Mouse (Mus musculus): ENCODE results near the gene Stx1a. TPM values are rescaled to one million over a fixed set of nuclear protein-coding genes. Genes with fewer than 3 reads are reported as not detected.

Gene Stx1a
- 7.5 and 8.1 TPM in 2 replicates for polyA plus RNA-seq (2016; fragmentation: Nextera tagmentation; extraction: Ambion mirVana)

DNA sequence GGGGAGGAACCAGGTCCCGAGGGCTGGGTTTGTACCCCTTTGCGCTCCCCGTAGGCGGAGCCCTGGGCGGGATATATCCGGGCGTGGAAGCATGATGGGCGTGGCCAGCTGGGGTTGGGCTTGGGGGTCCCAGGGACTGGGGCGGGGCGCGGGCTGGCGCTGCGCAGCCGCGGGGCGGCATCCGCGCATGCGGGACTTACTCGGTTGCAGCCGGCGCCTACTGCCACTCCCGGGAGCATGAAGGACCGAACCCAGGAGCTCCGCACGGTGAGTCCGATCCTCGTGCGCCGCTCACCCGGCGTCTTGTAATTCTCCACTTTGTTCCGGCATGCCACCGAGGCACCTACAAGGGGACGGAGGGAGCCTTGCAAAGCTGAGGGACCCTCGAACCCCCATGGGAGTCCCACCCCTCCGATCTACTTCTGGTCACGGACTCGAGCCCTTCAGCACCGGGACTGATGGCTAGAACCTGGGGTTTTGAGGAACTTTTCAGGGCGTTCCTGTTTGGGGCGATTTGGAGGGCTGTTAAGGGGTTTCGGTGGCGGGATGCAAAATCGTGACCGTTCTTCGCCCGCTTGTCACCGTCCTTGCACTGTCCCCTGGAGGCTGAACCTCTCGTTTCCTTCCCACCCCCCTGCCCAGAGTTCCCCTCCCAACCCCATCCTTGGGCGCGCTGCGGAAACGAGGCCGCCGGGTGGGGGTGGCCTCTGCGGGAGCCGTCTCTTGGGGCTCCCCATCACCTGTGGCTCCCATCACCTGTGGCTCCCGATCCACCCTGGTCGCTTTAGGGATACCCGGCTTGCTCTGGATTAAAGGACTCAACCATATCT, at the start of gene Stx1a:
Stx1a (plus strand) TSS at position 139 of the 830 bp plus-strand sequence.
- WGBS = under 1% methylated on average over 61 of the region's 61 CpGs
- DNase-seq (ENCODE audit: low spot score) = peak; percentile 93
- Histone ChIP-seq H3K9me3 (replicated peaks) (no peaks in the 10 kb centered on the region), H3K27ac (peak within 1 kb of the TSS; percentile 87), H3K4me1 (peaks cover 37% of the 10 kb centered on the region), H3K36me3 (0 out of 2 replicates have a peak, but pooled peaks cover 4% of the 10 kb centered on the region), H3K27me3 (ENCODE audit: low read depth, poor library complexity, severe bottlenecking) (no peaks in the 10 kb centered on the region), H3K4me3 (peak within 1 kb of the TSS; percentile 91)

DNA sequence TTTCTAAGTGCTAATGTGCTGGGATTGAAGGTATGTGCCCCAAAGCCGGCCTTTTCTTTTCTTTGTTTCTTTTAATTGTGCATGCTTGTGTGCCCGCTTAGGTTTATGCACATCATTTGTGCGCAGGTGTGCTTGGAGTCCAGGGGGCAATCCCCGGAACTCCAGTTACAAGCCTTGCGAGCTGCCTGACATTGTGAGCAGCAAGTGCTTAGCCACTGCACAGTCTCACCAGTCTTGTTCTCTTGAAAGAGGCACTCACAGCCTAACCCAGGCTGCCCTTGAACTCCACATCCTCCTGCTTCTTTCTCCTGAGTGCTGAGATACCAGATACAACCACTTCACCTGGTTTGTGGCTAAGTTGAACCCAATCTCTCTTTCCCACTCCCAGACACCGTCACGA, 49.8 kb upstream of the Stx1a start:
- no peak for DNase-seq (ENCODE audit: low spot score)
- Histone ChIP-seq H3K9me3 (replicated peaks) (no peaks in the 10 kb centered on the region), H3K27ac (no peak overlapping the region), H3K4me3 (no peak overlapping the region), H3K36me3 (no peaks in the 10 kb centered on the region), H3K27me3 (ENCODE audit: low read depth, poor library complexity, severe bottlenecking) (no peaks in the 10 kb centered on the region), H3K4me1 (no peaks in the 10 kb centered on the region)
- 89% methylated on average over 7 of the region's 7 CpGs for WGBS

- no peak for DNase-seq (ENCODE audit: low spot score)
- no peaks in the 10 kb centered on the region for H3K36me3 ChIP-seq
- H3K4me1 ChIP-seq = no peaks in the 10 kb centered on the region
- H3K27ac ChIP-seq = no peak overlapping the region
- 80% methylated on average over 7 of the region's 7 CpGs for WGBS
- H3K27me3 ChIP-seq (ENCODE audit: low read depth, poor library complexity, severe bottlenecking) = no peaks in the 10 kb centered on the region
- H3K4me3 ChIP-seq = no peak overlapping the region
- no peaks in the 10 kb centered on the region for H3K9me3 ChIP-seq (replicated peaks)
Measured at GRCm38 (mm10) chr5:134974294-134974693, 49.0 kb upstream of the Stx1a start.

DNA sequence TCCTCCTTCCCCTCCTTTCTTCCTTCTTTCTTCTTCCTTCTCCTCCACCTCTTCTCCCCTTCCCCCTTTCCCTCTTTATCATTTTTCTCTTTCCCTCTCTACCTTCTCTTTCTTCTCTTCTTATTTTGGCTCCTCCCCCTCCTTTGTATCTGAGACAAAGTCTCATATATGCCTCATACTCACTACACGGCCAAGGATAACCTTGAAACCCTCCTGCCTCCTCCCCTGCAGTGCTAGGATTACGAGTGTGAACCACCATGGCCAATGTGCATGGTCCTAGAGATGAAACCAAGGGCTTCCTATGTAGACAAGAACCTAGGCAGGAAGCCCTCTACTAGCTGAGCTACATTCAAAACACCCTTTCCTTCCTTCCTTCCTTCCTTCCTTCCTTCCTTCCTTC, 48.4 kb upstream of the Stx1a start:
- Histone ChIP-seq H3K27ac (no peak overlapping the region), H3K4me3 (no peak overlapping the region), H3K4me1 (no peaks in the 10 kb centered on the region), H3K9me3 (replicated peaks) (no peaks in the 10 kb centered on the region), H3K27me3 (ENCODE audit: low read depth, poor library complexity, severe bottlenecking) (no peaks in the 10 kb centered on the region), H3K36me3 (no peaks in the 10 kb centered on the region)
- 72% methylated on average over 2 of the region's 2 CpGs for WGBS
- DNase-seq (ENCODE audit: low spot score) = no peak

DNA sequence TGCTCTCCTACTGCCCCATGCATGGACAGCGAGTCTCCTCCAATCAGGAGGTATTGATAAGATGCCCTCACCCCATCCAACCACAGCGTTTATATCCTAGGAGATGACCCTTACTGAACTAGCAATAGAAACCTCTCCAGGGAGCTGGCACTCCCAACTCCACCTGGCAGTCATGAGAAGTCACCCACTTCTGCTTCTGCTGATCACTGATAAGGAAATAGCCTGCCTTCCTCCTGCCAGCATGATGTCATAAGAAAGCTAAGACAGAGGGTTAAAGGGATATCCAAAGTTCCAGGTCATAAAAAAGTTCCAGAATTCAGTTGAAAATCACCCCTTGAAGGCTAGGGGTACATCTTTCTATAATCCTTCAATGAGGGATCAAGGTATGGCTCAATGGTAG, 47.1 kb upstream of the Stx1a start:
- DNase-seq (ENCODE audit: low spot score) = no peak
- Histone ChIP-seq H3K9me3 (replicated peaks) (no peaks in the 10 kb centered on the region), H3K27me3 (ENCODE audit: low read depth, poor library complexity, severe bottlenecking) (no peaks in the 10 kb centered on the region), H3K4me3 (no peak overlapping the region), H3K36me3 (no peaks in the 10 kb centered on the region), H3K27ac (no peak overlapping the region), H3K4me1 (no peaks in the 10 kb centered on the region)
- 94% methylated on average over 2 of the region's 2 CpGs for WGBS

- Histone ChIP-seq H3K4me3 (no peak overlapping the region), H3K36me3 (no peaks in the 10 kb centered on the region), H3K27me3 (ENCODE audit: low read depth, poor library complexity, severe bottlenecking) (no peaks in the 10 kb centered on the region), H3K4me1 (no peaks in the 10 kb centered on the region), H3K27ac (no peak overlapping the region), H3K9me3 (replicated peaks) (no peaks in the 10 kb centered on the region)
- WGBS = 84% methylated on average over 14 of the region's 14 CpGs
- DNase-seq (ENCODE audit: low spot score) = no peak
Measured at GRCm38 (mm10) chr5:134976577-134977250, 46.6 kb upstream of the Stx1a start.

- no peak for DNase-seq (ENCODE audit: low spot score)
- Histone ChIP-seq H3K4me1 (no peaks in the 10 kb centered on the region), H3K27ac (no peak overlapping the region), H3K4me3 (no peak overlapping the region), H3K9me3 (replicated peaks) (no peaks in the 10 kb centered on the region), H3K27me3 (ENCODE audit: low read depth, poor library complexity, severe bottlenecking) (no peaks in the 10 kb centered on the region), H3K36me3 (no peaks in the 10 kb centered on the region)
- WGBS = 84% methylated on average over 4 of the region's 4 CpGs
Measured at GRCm38 (mm10) chr5:134977837-134978236, 45.4 kb upstream of the Stx1a start.

- no peak overlapping the region for H3K4me3 ChIP-seq
- no peaks in the 10 kb centered on the region for H3K36me3 ChIP-seq
- no peak overlapping the region for H3K27ac ChIP-seq
- DNase-seq (ENCODE audit: low spot score) = no peak
- no peaks in the 10 kb centered on the region for H3K9me3 ChIP-seq (replicated peaks)
- WGBS = 70% methylated on average over 10 of the region's 10 CpGs
- H3K4me1 ChIP-seq = peaks cover 7% of the 10 kb centered on the region
- peaks cover 32% of the 10 kb centered on the region for H3K27me3 ChIP-seq (ENCODE audit: low read depth, poor library complexity, severe bottlenecking)
Measured at GRCm38 (mm10) chr5:134981149-134981548, 42.1 kb upstream of the Stx1a start.

- no peak for DNase-seq (ENCODE audit: low spot score)
- peaks cover 17% of the 10 kb centered on the region for H3K4me1 ChIP-seq
- H3K36me3 ChIP-seq = no peaks in the 10 kb centered on the region
- 95% methylated on average over 1 of the region's 1 CpGs for WGBS
- no peak overlapping the region for H3K4me3 ChIP-seq
- H3K27ac ChIP-seq = no peak overlapping the region
- H3K9me3 ChIP-seq (replicated peaks) = no peaks in the 10 kb centered on the region
- H3K27me3 ChIP-seq (ENCODE audit: low read depth, poor library complexity, severe bottlenecking) = peaks cover 52% of the 10 kb centered on the region
Measured at GRCm38 (mm10) chr5:134983111-134983510, 40.2 kb upstream of the Stx1a start.

- Histone ChIP-seq H3K4me1 (peaks cover 17% of the 10 kb centered on the region), H3K27me3 (ENCODE audit: low read depth, poor library complexity, severe bottlenecking) (peaks cover 59% of the 10 kb centered on the region), H3K4me3 (no peak overlapping the region), H3K9me3 (replicated peaks) (no peaks in the 10 kb centered on the region), H3K27ac (no peak overlapping the region), H3K36me3 (no peaks in the 10 kb centered on the region)
- 33% methylated on average over 3 of the region's 3 CpGs for WGBS
- no peak for DNase-seq (ENCODE audit: low spot score)
Measured at GRCm38 (mm10) chr5:134983771-134984170, 39.5 kb upstream of the Stx1a start.

GRCm38 (mm10) chr5:134985633-134986297, 37.5 kb upstream of the Stx1a start, which contains the start of gene Cldn3:
Gene Cldn3, plus strand, starts transcription at chr5:134986214.
- 1% methylated on average over 25 of the region's 25 CpGs for WGBS
- peaks cover 17% of the 10 kb centered on the region for H3K4me1 ChIP-seq
- no peaks in the 10 kb centered on the region for H3K36me3 ChIP-seq
- peaks cover 79% of the 10 kb centered on the region for H3K27me3 ChIP-seq (ENCODE audit: low read depth, poor library complexity, severe bottlenecking)
- peak within 1 kb of the TSS; percentile 32 for H3K4me3 ChIP-seq
- H3K27ac ChIP-seq = no peak within 1 kb of the TSS
- DNase-seq (ENCODE audit: low spot score) = peak; percentile 55
- H3K9me3 ChIP-seq (replicated peaks) = no peaks in the 10 kb centered on the region

DNA sequence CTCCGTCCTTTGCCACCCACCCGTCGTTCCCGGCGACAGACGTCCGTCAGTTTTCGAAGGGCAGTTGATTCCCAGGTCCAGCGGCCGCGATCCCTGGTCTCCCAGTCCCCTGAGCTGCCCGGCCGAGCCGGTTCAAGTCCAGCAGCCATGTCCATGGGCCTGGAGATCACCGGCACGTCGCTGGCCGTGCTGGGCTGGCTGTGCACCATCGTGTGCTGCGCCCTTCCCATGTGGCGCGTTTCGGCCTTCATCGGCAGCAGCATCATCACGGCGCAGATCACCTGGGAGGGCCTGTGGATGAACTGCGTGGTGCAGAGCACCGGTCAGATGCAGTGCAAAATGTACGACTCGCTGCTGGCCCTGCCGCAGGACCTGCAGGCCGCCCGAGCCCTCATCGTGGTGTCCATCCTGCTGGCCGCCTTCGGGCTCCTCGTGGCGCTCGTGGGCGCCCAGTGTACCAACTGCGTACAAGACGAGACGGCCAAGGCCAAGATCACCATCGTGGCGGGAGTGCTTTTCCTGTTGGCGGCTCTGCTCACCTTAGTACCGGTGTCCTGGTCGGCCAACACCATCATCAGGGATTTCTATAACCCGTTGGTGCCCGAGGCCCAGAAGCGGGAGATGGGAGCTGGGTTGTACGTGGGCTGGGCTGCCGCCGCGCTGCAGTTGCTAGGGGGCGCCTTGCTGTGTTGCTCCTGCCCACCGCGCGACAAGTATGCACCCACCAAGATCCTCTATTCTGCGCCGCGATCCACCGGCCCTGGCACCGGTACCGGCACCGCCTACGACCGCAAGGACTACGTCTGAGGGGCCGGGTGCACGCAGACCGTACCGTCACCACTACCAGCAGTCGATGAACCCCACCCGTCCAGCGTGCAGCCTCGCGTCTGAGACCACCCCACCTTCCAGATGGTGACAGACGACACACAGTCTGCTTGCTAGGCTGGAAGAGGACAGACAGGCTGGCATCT, 36.7 kb upstream of the Stx1a start:
- WGBS = 6% methylated on average over 79 of the region's 79 CpGs
- DNase-seq (ENCODE audit: low spot score) = peak; percentile 42
- peak overlapping the region; percentile 32 for H3K4me3 ChIP-seq
- peaks cover 17% of the 10 kb centered on the region for H3K4me1 ChIP-seq
- H3K27me3 ChIP-seq (ENCODE audit: low read depth, poor library complexity, severe bottlenecking) = peaks cover 80% of the 10 kb centered on the region
- no peaks in the 10 kb centered on the region for H3K9me3 ChIP-seq (replicated peaks)
- H3K27ac ChIP-seq = no peak overlapping the region
- H3K36me3 ChIP-seq = no peaks in the 10 kb centered on the region
